Mouse (Mus musculus): ENCODE data around the gene Tubg2. TPM values are rescaled to one million over a fixed set of nuclear protein-coding genes. Genes with fewer than 3 reads are reported as not detected.

Gene Tubg2
- polyA plus RNA-seq, 1 experiment, result 2.2 TPM

DNA sequence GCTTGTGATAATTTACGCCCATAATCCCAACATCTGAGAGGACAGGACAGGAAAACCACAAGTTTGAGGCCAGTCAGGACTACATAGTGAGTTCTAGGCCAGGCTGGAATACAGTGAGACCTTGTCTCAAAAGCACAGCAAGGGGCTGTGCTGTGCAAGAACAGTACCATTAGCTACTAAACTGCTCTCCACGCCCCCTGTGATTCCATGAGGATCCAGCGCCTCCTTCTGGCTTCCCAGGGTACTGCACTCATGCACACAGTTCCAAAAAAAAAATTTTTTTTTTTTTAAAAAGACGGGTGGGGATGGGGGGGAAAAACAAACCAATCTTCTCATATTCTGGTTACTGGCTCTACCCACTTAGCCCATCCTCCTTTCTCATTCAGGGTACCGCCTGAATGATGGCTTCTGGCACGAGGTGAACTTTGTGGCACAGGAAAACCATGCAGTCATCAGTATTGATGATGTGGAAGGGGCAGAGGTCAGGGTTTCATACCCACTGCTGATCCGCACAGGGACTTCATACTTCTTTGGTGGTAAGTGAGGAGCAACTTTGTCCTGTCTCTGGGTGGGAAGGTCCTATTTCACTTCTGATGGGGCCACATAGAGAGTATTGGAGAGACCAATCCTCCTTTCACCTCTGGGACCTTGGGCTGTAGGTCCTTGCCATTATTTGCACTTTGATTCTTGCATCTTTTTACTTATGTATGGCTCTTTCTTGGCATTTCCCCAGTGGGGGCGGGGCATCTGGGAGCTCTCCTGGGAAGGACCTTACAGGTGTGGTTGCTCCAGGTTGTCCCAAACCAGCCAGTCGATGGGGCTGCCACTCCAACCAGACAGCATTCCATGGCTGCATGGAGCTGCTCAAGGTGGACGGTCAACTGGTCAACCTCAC lies 25.4 kb downstream of the Tubg2 start:
- no peaks in the 10 kb centered on the region for H3K36me3 ChIP-seq (ENCODE audit: control insufficient read depth, insufficient read depth, low read length)
- H3K27me3 ChIP-seq (ENCODE audit: control insufficient read depth, insufficient read depth, low read length), result no peaks in the 10 kb centered on the region
- TF ChIP-seq POLR2A (IDR thresholded peaks at IDR 0.05; ENCODE audit: low read depth, low read length) (no peak), CTCF (IDR thresholded peaks at IDR 0.05; ENCODE audit: extremely low read depth, insufficient read length, insufficient replicate concordance, low read depth, low read length) (peak; percentile 82; the same call in 1 of the 2 replicates)
- H3K4me1 ChIP-seq (ENCODE audit: control insufficient read depth, insufficient read depth, insufficient read length, low read length), result peaks cover 3% of the 10 kb centered on the region; the same call in 1 of the 2 replicates
- 29% methylated on average over 10 of the region's 10 CpGs for WGBS
- H3K27ac ChIP-seq (ENCODE audit: insufficient read depth, low read depth, low read length), result no peak overlapping the region
- H3K4me3 ChIP-seq (ENCODE audit: low read depth, low read length), result no peak overlapping the region

DNA sequence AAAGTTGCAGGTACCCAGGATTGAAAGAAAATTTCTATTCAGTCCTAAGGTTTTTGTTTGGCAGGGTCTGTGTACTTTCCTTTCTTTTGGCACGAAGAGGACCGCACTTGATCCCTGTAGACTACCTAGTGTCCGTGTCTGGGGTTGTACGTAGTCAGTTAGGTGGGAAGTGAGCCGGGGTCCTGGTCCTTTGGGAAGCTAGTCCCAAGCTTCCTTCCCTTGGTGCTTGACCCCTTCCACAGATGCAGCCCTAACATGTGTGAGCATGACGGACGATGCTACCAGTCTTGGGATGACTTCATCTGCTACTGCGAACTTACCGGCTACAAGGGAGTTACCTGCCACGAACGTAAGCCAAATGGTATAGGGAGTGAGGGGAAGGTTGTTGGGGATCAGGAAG lies 26.3 kb downstream of the Tubg2 start:
- Histone ChIP-seq H3K27ac (ENCODE audit: insufficient read depth, low read depth, low read length) (no peak overlapping the region), H3K4me1 (ENCODE audit: control insufficient read depth, insufficient read depth, insufficient read length, low read length) (no peaks in the 10 kb centered on the region; the same call in 1 of the 2 replicates), H3K36me3 (ENCODE audit: control insufficient read depth, insufficient read depth, low read length) (no peaks in the 10 kb centered on the region), H3K4me3 (ENCODE audit: low read depth, low read length) (no peak overlapping the region), H3K27me3 (ENCODE audit: control insufficient read depth, insufficient read depth, low read length) (no peaks in the 10 kb centered on the region)
- TF ChIP-seq POLR2A (IDR thresholded peaks at IDR 0.05; ENCODE audit: low read depth, low read length), result no peak
- TF ChIP-seq CTCF (IDR thresholded peaks at IDR 0.05; ENCODE audit: extremely low read depth, insufficient read length, insufficient replicate concordance, low read depth, low read length), result no peak
- WGBS, result 93% methylated on average over 11 of the region's 11 CpGs

DNA sequence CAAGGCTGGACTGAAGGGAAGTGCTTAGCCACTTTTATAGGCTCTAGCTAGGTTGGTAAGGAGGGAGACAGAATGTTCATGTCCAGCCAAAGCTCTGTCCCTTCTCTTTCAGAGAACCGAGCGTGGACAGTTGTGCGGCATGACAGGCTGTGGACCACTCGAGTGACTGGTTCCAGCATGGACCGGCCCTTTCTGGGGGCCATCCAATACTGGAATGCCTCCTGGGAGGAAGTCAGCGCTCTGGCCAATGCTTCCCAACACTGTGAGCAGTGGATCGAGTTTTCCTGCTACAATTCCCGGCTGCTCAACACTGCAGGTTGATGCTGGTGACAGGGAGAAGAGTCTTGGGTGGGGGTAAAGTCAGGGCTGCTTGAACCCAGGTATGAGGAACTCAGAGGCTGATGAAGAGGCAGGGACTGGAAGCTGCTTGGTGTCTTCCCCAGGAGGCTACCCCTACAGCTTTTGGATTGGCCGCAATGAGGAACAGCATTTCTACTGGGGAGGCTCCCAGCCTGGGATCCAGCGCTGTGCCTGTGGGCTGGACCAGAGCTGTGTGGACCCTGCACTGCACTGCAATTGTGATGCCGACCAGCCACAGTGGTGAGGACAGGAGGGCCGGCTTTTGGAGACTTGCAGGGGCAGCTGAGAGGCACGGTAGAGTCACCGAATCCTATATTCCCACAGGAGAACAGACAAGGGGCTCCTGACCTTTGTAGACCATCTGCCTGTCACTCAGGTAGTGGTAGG lies 27.2 kb downstream of the Tubg2 start:
- Histone ChIP-seq H3K4me3 (ENCODE audit: low read depth, low read length) (no peak overlapping the region), H3K36me3 (ENCODE audit: control insufficient read depth, insufficient read depth, low read length) (peaks cover 1% of the 10 kb centered on the region; the same call in 1 of the 2 replicates), H3K27ac (ENCODE audit: insufficient read depth, low read depth, low read length) (no peak overlapping the region), H3K4me1 (ENCODE audit: control insufficient read depth, insufficient read depth, insufficient read length, low read length) (no peaks in the 10 kb centered on the region; the same call in 1 of the 2 replicates), H3K27me3 (ENCODE audit: control insufficient read depth, insufficient read depth, low read length) (no peaks in the 10 kb centered on the region)
- TF ChIP-seq POLR2A (IDR thresholded peaks at IDR 0.05; ENCODE audit: low read depth, low read length) (no peak), CTCF (IDR thresholded peaks at IDR 0.05; ENCODE audit: extremely low read depth, insufficient read length, insufficient replicate concordance, low read depth, low read length) (no peak)
- WGBS, result 79% methylated on average over 14 of the region's 14 CpGs

DNA sequence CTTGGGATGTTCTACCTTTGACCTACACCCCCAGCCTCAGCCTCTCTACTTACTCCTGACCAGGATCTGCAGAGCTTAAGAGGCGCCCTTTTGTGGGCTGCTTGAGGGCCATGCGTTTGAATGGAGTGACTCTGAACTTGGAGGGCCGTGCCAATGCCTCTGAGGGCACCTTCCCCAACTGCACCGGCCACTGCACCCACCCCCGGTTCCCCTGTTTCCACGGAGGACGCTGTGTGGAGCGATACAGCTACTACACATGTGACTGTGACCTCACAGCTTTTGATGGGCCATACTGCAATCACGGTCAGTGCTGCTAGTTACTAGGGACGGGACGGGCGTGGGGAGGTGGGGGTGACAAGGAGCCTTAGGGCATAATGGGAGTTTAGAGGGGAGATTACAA lies 29.3 kb downstream of the Tubg2 start:
- H3K27ac ChIP-seq (ENCODE audit: insufficient read depth, low read depth, low read length), result no peak overlapping the region
- TF ChIP-seq POLR2A (IDR thresholded peaks at IDR 0.05; ENCODE audit: low read depth, low read length) (no peak), CTCF (IDR thresholded peaks at IDR 0.05; ENCODE audit: extremely low read depth, insufficient read length, insufficient replicate concordance, low read depth, low read length) (no peak)
- WGBS, result 91% methylated on average over 12 of the region's 12 CpGs

DNA sequence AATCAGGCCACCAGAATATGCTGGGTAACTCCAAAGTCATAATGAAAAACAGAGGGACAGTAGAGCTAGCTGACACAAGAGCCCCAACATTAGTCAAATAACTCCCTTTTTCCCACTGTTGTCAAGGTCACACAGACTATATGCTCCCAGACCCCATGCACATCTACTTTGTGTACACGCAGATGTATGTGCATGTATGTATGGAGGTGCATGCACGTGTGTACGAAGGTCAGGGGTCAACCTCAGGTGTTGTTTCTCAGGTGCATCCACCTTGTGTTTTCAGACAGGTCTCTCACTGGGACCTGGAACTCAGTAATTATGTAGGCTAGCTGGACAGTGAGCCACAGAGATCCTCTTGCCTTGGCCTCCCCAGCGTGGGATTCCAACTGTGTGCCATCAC lies 29.7 kb downstream of the Tubg2 start:
- Histone ChIP-seq H3K4me3 (ENCODE audit: low read depth, low read length) (no peak overlapping the region), H3K36me3 (ENCODE audit: control insufficient read depth, insufficient read depth, low read length) (peaks cover 3% of the 10 kb centered on the region; the same call in 1 of the 2 replicates), H3K27me3 (ENCODE audit: control insufficient read depth, insufficient read depth, low read length) (no peaks in the 10 kb centered on the region), H3K4me1 (ENCODE audit: control insufficient read depth, insufficient read depth, insufficient read length, low read length) (no peaks in the 10 kb centered on the region; the same call in 1 of the 2 replicates), H3K27ac (ENCODE audit: insufficient read depth, low read depth, low read length) (no peak overlapping the region)
- WGBS, result 89% methylated on average over 4 of the region's 4 CpGs
- TF ChIP-seq POLR2A (IDR thresholded peaks at IDR 0.05; ENCODE audit: low read depth, low read length), result no peak
- no peak for TF ChIP-seq CTCF (IDR thresholded peaks at IDR 0.05; ENCODE audit: extremely low read depth, insufficient read length, insufficient replicate concordance, low read depth, low read length)

More for the DNA sequence above, 29.3 kb downstream of the Tubg2 start:
- Histone ChIP-seq H3K4me3 (ENCODE audit: low read depth, low read length) (no peak overlapping the region), H3K27me3 (ENCODE audit: control insufficient read depth, insufficient read depth, low read length) (no peaks in the 10 kb centered on the region), H3K4me1 (ENCODE audit: control insufficient read depth, insufficient read depth, insufficient read length, low read length) (no peaks in the 10 kb centered on the region; the same call in 1 of the 2 replicates), H3K36me3 (ENCODE audit: control insufficient read depth, insufficient read depth, low read length) (peaks cover 3% of the 10 kb centered on the region; the same call in 1 of the 2 replicates)

DNA sequence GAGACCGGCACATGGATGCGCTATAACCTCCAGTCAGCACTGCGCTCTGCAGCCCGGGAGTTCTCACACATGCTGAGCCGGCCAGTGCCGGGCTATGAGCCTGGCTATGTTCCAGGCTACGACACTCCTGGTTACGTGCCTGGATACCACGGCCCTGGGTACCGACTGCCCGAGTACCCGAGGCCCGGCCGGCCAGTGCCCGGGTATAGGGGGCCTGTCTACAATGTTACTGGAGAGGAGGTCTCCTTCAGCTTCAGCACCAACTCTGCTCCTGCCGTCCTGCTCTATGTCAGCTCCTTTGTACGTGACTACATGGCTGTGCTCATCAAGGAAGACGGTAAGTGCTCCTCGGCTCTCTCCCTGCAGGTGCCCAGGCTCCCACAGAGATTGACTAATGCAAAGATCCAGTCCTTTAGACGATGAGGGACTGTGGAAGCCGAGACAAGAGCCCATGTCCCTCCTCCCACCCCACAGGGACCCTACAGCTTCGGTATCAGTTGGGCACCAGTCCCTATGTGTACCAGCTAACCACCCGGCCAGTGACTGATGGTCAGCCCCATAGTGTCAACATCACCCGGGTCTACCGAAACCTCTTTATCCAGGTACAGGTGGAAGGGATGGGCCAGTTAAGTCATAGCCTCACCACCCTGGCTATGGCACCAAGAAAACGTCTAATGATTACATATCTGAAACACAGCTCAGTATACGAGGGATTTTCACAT lies 31.0 kb downstream of the Tubg2 start:
- WGBS, result 84% methylated on average over 27 of the region's 27 CpGs
- TF ChIP-seq POLR2A (IDR thresholded peaks at IDR 0.05; ENCODE audit: low read depth, low read length) (no peak), CTCF (IDR thresholded peaks at IDR 0.05; ENCODE audit: extremely low read depth, insufficient read length, insufficient replicate concordance, low read depth, low read length) (no peak)
- Histone ChIP-seq H3K4me3 (ENCODE audit: low read depth, low read length) (no peak overlapping the region), H3K27me3 (ENCODE audit: control insufficient read depth, insufficient read depth, low read length) (no peaks in the 10 kb centered on the region), H3K36me3 (ENCODE audit: control insufficient read depth, insufficient read depth, low read length) (peaks cover 3% of the 10 kb centered on the region; the same call in 1 of the 2 replicates), H3K27ac (ENCODE audit: insufficient read depth, low read depth, low read length) (no peak overlapping the region), H3K4me1 (ENCODE audit: control insufficient read depth, insufficient read depth, insufficient read length, low read length) (no peaks in the 10 kb centered on the region)
